Mouse (Mus musculus): ENCODE measurements around the gene Inmt.
A peak's percentile ranks its signal among the peaks of the same experiment; 100 is the strongest.

DNA sequence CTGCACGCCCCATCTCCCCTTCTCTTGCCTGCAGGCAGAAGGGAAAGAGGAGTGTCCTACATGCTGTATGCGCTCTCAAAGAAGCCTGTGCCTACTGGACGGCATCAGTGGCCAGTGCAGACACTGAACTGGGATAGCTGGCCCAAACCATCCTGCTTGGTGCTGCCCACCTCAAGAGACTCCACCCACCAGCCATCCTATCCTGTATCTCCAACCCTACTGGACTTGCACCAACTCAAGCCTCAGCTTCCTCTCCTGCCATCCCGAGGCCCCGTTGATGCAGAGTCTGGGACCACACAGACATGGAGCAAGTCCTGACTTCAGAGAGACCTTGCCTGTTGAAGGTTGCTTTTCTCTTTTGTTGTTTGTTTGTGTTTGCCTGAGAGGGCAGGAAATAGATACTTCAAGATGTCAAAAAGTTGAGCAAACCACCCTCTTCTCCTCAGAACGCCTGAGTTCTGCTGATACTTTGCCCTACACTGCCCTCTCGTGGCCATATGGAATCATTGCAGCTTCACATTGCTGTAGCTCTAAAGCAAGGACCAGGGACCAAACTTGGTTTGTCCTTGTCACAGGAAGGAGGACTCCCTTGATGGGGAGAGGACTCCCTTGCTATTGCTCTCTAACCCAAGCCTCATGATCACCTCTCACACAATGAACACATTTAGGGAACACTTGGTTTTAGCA lies 7.9 kb downstream of the Inmt start:
- peak; percentile 94 for TF ChIP-seq CTCF (IDR thresholded peaks at IDR 0.05; ENCODE audit: low read depth)
- TF ChIP-seq EP300 (IDR thresholded peaks at IDR 0.05; ENCODE audit: low read depth) = no peak
